Mouse (Mus musculus) naive thymus-derived CD4-positive, alpha-beta T cell, adult 2 months (primary cell): Measurements from ENCODE around the gene Clcnka.

ENCODE experiments used
- DNase-seq: peaks from one replicate; pipeline ENCODE4 v3.0.0-alpha.2; 2011; ENCODE audit warnings: low read depth

Gene Clcnka

DNA sequence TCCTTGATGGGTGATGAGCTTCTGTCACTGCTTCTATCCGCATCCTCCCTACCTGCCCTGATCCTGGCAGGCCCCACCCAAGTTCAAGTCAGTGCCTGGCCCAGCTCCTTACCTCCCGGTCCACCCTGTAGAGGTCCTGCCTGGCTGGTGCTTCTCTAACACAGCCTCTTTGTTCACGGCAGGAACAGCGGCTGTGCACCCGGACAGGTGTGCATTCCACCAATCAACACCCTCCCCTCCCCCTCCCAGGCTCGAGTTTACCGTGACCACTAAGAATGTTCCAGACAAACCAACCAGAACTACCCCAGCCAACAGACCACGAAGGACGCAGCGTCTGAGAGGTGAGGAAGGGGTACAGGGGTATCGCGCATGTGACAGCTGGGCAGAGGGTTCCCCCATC, at the start of gene Clcnka:
TSS of gene Clcnka (minus strand) at position 180 of the 400 bp plus-strand sequence.
- DNase-seq, result no peak

DNA sequence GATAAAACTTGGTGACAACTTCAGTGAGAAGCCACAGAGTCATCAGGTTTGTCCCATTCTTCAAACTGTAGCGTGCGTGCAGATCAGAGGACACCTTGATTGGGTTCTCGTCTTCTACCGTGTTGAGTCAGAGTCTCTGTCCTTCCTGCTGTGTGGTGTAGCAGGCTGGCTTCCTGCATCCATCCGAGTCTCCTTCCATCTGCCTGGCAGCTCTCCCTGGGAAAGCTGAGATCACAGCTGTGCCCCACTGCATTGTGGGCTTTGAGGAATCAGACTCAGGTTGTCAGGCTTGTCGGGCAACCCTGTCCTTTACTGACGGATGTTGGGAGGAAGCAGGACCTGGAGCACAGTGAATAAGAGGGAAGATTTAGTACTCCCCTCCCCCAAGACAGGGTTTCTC, 47.7 kb upstream of the Clcnka start:
- DNase-seq, result no peak

DNA sequence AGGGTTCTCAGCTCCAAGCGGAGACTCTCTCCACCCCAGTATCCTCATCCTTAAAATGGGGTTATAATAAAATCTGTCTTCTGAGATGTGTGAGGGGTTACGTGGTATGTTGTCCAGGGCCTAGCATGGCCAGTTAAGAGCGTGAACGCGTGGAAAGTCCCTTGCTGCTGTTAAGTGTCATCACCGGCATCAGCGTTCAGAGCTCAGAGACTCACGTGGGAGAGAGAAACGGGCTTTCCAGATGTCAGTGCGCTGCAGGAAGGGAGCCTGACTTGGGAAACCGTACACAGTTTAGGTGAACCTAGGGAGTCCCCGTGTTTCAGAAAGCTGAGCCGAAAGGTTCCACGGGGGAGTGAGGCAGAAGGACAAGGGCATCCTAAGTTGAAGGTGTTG, 46.8 kb upstream of the Clcnka start:
- peak; percentile 44 for DNase-seq

DNA sequence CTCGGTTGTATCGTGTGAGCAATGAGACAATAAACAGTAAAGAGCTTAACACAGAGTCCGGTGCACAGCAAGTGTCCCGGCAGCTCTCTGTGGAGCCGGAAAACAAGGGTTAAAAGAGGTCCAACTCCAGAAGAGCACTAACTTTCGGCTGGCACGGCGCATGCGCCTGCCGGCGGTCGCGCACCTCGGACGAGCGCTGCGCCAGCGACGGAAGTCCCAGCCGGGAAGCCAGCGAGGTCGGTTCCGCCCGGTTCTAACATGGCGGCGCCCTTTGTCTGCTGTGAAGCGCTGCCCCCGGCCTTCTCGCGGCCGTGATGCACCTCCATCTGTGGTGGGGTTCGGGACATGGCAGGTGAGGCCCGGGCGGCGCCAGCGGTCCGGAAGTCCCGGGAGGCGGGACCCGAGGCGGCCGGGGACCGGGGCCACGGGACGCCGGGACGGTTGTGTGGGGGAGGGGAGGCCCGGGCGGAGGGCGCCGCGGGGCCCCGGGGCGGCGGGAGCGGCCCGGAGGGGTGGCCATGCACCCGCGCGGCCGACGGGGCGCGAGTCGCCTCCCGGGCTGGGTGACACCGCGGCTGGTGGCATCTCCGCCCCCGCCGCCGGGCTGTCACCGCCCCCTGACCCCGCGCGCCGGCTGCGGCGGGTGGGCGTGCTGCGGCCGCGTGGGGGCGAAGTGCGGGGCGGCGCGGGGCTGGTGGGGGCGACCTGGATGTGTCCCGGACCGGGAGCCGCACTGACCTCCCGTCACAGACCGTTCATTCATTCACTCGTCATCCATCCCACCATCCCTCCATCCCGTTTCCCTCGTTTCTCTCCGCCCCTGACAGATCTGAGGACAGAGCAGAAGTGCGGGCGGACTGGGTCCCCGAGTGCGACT, 46.2 kb upstream of the Clcnka start, which contains the start of gene Zbtb17:
TSS of gene Zbtb17 (plus strand) at position 204 of the 877 bp plus-strand sequence.
- peak; percentile 92 for DNase-seq

DNA sequence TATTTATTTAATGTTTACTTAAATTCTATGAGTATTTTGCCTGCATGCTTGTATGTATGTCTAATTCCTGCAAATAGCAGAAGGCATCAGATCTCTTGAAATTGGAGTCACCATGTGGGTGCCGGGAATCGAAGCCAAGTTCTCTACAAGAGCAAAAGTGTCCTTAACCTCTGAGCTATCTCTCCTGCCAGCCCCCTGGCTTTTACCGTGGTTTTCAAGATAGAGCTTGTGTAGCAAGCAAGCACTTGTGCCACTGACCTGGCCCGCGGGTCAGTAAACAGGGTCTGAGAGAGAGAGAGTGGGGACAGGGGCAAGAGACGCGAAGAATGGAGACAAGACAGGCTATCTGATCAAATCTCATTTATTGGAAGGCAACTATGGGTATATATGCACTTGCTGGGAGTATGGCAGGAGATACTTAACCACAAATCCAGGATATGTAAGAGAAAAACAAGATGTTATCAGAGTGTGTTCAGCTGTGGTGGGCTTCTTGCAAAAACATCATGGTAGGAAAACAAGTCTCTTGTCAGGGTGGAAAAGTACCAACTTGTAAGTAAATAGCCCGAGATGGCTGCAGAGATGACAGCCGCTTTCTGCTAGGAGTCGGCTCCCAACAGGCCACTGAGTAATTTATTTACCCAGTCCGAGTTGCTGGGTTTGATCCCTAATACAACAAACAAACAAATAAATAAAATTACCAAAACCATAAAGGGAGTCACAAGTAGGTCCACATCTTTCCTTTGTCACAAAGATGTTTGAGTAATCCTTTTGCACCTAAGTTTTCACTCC, 45.3 kb upstream of the Clcnka start:
- DNase-seq, result peak; percentile 26

DNA sequence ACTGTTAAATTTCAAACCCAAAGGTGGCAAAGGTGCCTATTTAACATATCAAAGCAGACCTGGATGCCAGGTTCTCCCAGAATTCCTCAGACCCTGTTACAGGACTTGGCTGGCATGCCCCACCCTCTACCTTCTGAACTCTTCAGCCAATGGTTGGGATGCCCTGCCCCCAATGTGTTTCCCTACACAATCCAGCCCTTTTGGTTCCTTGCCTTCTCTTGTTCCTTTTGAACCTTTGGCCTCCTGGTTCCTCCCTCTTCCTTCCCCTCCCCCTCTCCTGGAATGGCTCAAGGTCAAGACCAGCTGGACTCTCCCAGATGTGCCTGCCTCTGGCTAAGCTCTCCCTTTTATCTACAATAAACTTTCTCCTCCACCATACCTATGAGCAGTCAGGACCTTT, 42.4 kb upstream of the Clcnka start:
- DNase-seq, result no peak

DNA sequence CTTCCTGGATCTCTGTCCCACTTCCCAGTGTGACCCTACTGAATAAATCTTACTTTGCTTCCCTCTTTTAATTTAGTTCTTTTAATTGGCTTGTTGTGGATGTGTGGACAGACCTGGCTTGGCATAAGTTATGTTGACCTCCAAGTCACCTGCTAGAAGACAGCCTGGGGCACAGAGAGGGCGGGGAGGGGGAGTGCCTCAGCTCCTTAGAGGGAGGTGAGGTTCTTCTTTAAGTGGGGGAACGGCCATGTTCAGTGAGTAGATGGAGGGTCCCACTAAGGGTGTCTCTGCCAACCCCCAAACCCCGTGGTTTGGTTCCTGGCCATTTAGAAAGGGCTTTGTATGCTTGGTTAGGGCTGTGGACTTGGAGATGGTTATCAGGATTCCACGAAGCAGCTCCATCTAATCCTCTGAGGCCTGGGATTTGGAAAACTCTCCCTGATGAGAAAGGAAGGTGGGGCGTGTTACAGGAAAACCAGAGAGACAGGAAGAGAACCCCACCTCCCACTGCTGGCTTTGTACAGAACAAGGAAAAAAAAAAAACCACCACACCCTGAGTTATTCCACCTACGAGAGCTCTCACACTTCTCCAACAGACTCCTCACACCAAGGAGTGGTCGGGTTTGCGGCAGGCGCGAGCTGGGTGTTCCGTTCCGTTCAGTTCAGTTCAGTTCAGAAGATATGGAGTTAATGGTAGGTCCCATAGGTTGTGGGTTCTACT, 40.7 kb upstream of the Clcnka start:
- DNase-seq, result no peak

DNA sequence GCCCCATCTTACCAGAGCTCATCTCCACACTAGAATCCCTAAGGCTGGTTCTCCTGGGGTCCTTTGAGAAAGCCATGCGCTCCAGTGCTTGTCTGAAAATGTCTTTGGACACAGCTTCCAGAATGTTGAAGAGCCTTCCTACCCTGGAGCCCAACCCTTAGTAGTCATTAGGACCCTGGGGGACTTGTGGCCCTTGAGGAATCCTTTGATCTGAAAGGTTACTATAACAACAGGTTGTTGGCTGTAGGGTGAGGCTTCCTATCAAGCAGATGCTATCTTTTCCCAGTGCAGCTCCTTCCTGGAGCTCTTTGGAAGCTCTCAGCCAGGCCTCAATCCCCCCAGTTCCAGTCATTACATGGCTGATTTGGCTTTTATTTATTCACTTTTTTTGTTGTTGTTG, 37.5 kb upstream of the Clcnka start, which contains the start of gene Srarp:
TSS of gene Srarp (minus strand) at position 132 of the 400 bp plus-strand sequence.
- DNase-seq, result no peak

DNA sequence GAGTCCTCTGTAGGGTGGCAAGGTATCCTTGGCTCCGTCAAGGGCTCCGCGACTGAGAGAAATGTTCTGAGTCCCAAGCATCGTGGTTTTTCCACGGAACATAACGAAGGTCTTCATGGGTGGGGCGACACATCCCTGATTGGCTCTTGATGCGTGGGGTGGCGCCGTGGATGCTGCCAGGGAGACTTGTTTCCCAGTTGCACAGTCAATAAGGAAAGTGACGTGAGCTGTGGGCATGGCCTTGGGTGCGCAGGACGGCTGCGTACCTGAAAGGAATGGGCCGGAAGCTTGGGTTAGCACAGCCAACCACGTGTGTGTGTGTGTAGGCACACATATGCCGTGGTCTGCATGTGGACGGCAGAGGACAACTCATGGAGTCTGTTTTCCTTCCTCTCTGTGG, 34.7 kb upstream of the Clcnka start:
- DNase-seq, result no peak

DNA sequence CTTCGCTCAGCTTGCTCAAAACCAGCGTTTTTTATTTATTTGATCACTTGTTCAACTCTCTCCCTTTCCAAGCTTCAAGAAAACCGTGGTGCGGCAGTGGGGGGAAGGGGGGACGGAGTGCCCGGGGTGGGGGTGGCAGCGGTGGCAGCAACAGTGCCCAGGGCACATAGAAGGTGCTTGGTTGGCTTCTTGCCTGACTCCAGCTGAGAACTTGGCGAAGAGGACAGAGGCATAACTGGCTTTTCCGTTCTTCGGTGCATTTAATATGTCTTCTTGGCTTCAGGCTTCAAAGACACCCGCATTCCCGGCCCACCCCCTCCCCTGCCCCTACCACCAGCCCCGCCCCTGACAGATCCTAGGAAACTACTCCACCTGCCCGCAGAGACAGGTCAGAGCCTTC, 34.1 kb upstream of the Clcnka start:
- no peak for DNase-seq

DNA sequence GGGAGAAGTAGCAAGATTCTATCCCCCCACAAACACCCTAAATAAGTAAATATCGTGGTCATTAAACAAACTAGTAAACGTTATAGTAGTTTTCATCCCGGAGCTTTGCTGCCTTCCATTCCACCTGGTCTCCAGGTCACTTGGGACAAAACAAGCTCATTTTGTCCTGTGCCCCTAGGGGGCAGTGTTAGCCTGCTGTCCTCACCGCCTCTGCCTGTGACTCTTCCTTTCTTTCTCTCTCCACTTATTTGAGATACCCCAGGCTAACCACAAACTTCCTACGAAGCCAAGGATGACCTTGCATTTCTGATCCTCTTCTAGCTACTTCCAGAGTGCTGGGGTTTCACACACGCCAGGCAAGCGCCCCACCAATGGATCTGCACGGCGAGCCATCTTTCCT, 32.5 kb upstream of the Clcnka start:
- peak; percentile 84 for DNase-seq

DNA sequence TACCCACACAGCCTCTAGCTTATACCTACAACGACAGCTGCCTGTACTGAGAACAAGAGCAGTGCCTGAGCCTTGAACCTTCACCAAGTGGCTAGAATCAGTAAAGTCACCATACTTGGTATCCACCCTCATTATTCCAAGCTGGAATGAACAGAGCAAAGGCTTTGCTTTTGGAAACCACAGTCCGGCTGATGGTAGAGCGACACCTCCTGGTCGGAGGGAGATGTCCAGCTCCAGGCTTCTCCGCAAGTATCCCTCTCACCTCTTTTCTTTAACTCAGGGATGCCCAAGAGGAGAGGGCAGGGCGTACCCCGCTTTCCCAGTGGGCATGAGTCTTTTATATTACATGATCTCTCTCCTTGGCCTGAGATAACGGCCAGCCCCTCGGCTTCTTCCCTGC, 31.3 kb upstream of the Clcnka start:
- no peak for DNase-seq

DNA sequence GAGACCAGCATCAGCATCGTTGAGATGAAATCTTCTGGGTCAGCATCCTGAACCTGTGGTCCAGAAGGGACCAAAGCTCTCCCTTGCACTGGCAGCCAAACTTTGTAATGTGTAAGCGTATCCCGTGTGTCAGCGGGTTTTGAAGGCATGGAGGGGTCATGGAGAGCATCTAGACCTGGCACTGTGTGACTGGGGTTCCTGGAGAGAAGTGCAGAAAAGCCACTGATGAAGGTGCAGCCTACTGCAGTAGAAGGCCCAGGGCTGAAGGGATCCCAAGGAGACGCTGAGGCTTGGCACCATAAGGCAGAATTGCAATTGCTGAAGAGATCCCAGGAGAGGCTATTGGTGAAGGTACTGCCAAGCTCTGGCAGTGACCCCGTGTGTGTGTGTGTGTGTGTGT, 30.9 kb upstream of the Clcnka start:
- no peak for DNase-seq

DNA sequence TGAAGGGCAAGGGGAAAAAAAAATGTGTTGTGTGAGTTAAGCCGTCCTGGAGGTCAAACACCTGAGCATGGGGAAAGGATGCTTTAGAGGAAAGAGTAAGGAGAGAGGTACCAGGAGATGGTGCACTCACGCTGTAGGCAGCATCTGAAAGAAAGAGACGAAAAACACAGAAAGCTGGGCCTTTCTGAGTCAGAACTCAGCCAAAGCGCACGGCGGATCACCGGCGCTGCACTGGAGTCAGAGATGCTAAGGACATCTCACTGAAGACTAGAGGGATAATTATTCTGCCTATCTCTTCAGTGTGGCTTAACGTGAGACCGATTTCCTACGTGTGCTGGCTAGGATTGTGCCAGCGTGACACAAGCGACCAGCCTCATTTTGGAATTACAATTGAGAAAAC, 29.4 kb upstream of the Clcnka start:
- no peak for DNase-seq

DNA sequence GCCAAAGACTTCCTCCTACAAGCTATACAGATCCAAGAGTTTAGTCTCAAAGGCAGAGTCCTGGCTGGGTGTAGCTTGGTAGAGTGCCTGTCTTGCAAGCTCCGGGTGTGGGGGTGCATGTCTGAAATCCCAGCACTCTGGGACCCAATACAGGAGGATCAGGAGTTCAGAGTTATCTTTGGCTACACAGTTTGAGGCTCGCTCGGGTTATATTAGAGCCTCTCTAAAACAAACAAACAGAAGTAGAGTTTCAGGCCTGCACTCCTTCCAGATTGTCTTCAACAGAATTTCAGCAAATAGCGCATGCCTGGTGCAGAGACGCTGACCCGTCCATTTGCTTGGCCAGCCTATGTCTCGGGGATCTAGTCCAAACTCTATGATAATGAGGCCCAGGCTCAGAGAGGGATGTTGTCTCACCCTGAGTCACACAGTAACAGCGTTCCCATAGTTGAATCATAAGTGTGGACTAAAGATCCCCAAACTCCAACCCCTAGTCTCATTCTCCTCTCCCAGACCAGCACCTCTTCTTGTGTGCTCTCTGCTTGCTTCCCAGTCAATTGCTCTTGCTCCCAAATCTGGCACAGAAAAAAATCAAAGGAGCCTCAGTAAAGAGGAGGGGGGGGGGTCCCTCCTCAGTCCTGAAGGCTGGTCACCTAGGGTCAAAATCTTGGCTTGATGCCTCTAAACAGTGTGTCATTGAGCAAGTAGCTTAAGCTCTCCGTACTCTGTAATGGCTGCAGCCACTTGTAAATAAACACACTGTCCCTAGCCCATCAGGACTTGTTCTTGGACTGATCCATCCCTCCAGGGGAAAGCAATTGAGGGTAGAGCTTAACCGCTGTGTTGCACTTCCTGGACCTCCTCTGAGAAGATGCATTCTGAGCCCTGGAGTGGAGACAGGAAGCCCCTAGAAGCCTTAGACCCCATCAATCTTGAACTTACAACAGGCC, 28.5 kb upstream of the Clcnka start:
- DNase-seq, result no peak

DNA sequence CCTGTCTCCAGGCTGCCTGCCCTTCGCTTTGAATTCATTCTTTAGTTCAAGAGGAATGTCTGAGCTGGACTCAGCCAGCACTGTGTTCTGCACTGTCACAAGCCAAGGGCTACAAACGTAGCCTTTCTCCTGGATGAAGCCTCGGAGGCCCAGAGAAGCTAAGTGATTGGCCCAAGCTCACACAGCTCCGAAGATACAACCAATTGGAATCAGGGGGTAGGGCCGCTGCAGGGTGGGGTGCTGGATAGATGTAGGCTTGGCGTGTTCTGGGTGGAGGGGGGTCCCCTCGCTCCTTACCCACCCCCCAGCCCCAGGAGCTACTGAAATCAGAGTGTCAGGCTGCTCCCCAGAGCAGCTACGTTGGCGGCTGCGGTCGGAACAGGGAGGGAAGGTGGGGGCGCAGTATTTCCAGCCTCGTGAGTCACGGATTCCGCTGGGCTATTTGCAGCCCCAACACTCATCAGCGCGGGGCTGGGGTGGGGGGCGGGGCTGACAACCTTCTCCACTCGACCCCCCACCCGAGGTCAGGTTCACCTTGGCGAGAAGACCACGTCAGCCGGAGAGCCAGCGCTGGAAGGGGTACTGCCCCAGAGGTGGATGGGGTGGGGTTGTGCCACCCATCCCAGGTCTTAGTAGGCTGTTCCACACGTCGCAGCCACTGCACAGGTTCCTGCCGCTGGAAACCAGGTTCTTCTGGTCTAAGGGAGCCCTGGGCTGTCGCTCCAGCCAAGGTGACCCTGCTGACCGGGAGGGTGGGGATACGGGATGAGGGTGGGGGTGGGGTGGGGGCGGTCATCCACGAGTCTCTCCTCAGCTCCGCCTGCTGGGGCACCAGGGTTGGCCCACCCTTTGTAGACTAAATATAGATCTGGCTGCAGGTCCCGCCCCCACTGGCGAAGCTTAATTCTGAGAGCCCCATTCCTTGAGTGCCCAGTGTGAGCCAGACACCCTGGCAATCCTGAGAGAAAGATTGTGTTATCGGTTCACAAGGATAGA, 27.3 kb upstream of the Clcnka start:
- DNase-seq, result peak; percentile 75

DNA sequence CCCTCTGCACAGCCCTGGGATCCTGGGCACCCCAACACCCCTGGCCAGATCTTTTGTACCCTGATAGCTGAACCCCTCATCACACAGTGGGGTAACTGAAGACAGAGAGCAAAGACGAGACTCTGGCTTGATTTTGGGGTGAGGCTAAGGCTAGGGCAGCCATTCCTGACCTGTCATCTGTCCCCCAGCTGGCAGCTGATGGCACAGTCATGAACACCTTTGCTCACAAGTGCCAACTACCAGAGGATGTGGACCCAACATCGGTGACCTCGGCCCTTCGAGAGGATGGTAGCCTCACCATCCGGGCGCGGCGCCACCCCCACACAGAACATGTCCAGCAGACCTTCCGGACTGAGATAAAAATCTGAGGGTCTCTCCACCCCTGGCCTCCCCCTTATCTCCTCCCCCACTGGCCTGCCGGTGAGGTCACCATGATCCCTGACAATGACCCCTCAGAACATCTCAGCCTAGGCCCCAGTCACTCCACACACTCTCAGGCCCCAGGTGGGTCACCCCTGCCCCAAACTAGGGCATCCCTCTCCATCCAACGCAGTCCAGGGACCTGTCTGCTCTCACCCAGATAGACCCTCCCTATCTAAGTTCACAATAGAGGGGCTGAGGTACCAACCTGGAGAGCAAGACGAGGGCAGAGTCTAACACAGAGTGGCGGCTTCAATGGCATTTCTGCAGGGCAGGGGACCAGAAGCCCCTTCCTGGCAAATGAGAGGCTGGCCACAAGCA, 25.3 kb upstream of the Clcnka start:
- no peak for DNase-seq

DNA sequence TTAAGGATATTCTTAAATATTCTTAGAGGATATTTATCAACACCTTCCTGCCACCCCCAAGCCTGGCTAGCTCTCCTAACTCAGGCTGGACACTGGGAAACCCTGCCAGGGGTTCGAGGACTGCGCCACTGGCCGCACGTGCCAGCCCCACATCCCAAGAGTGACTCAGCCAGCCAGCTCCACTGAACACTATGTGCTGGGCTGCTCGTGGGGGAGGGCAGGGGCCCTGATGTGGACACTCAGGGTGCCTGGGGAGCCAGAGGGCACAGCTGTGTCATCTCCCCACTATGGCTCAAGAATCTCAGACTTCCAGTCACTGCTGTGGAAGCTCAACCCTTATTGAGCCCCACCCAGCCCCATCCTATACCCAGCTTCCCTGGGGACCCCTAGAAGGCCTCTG, 24.8 kb upstream of the Clcnka start:
- DNase-seq, result no peak

DNA sequence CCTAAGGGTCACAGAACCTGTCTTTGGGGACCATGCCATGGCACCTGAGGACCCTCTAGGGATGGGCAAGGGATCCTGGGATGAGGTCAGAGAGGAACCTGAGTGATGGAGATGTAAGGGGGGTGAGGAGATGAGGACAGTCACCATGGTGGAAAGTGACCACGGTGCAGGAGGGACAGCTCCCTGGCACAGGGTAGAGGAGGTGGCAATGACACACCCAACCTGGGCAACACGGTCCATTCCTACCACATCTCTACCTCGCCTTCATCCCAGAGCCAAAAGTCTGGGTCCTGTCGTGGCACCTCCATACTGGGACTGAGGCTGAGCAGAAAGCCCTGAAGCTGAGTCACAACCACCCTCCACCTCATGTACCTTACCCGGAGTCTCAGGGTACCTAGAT, 24.3 kb upstream of the Clcnka start:
- DNase-seq, result no peak
